Mouse (Mus musculus) liver, postnatal 0 days (tissue): Measurements from ENCODE around the gene Dock4. TPM values are rescaled to one million over a fixed set of nuclear protein-coding genes. Genes with fewer than 3 reads are reported as not detected.

Experiments
- ATAC-seq: fragments of 200-750 bp; cut with Nextera tagmentation; 2 replicates; pipeline ENCODE4 v1.8.0; 2017; ENCODE audit warnings: mild to moderate bottlenecking, moderate library complexity
- DNase-seq: peaks from one replicate; pipeline ENCODE4 v3.0.0-alpha.2; 2016
- H3K27ac ChIP-seq: fragments of 300-500 bp; sonication (generic); 2 replicates; pipeline ENCODE4 v1.5.1; 2014; ENCODE audit warnings: antibody characterized with exemption, moderate library complexity, mild to moderate bottlenecking, low read depth
- H3K27me3 ChIP-seq: fragments of 300-500 bp; sonication (generic); 2 replicates; pipeline ENCODE4 v1.6.1; 2014; ENCODE audit warnings: low read length, control low read depth, mixed read lengths; ENCODE audit not compliant: insufficient read depth
- H3K36me3 ChIP-seq: fragments of 300-500 bp; sonication (generic); replicated peaks from 2 replicates; pipeline ENCODE4 v1.6.1; 2014; ENCODE audit warnings: mild to moderate bottlenecking, control low read depth, low read length, moderate library complexity, mixed read lengths; ENCODE audit not compliant: insufficient read depth
- H3K4me1 ChIP-seq: fragments of 300-500 bp; sonication (generic); 2 replicates; pipeline ENCODE4 v1.6.1; 2014; ENCODE audit warnings: antibody characterized with exemption, mild to moderate bottlenecking, control low read depth; ENCODE audit not compliant: insufficient read depth
- H3K4me2 ChIP-seq: fragments of 300-500 bp; sonication (generic); 2 replicates; pipeline ENCODE4 v1.6.1; 2014; ENCODE audit warnings: low read depth, mild to moderate bottlenecking, low read length, moderate library complexity, mixed read lengths
- H3K4me3 ChIP-seq: fragments of 300-500 bp; sonication (generic); 2 replicates; pipeline ENCODE4 v1.5.1; 2014; ENCODE audit warnings: low read depth, low read length
- H3K9ac ChIP-seq: fragments of 300-500 bp; sonication (generic); replicated peaks from 2 replicates; pipeline ENCODE4 v1.6.1; 2014; ENCODE audit warnings: mild to moderate bottlenecking, moderate library complexity
- H3K9me3 ChIP-seq: fragments of 300-500 bp; sonication (generic); 2 replicates; pipeline ENCODE4 v1.6.1; 2016; ENCODE audit warnings: mild to moderate bottlenecking, control low read depth, low read length, mixed read lengths
- CTCF ChIP-seq: sonication (generic); IDR thresholded peaks from 2 replicates; pipeline ENCODE4 v1.5.1; 2016; ENCODE audit warnings: antibody characterized with exemption, low read depth
- EP300 ChIP-seq: IDR thresholded peaks from 2 replicates; pipeline ENCODE4 v1.6.1; 2016; ENCODE audit warnings: antibody characterized with exemption, low read depth, mild to moderate bottlenecking
- WGBS: fragments of 180-500 bp; shearing (Covaris S2); extraction: QIAGEN DNeasy Blood & Tissue Kit; methylation state at CpG from one replicate; pipeline ENCODE4 v1.1.7; 2014; ENCODE audit not compliant: insufficient replicate concordance; 5-methylcytosine and 5-hydroxymethylcytosine counted together
- polyA plus RNA-seq: library from polyadenylated mRNA; unstranded; fragments of >200 nt; fragmentation: Nextera tagmentation; extraction: Ambion mirVana; gene quantifications from 2 replicates; pipeline ENCODE4 v1.2.1, GENCODE M21; 2015

The Dock4 gene
- polyA plus RNA-seq, 1 experiment from 2014 or later: 1.3 TPM

DNA sequence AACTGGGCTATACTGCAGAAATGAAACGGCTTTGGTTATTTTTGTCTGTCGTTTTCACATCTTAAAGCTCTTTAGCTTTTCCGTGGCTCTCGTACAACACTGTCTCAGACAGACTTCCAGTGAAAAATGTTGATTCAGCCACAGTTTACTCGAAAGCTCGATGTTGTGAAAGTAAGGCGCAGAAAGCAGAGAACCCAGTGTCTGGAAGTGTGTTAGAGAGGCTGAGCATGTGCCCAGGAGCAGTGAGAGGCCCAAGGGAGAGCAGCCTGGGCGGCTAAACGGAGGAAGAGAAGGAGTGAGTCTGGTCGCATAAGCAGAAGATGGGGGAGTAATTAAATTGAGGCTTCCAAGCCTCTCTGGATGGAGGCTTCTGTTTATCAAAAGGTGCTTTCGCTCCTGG lies 50.6 kb downstream of the Dock4 start:
- Histone ChIP-seq H3K9ac (no peak overlapping the region), H3K4me1 (peaks cover 3% of the 10 kb centered on the region), H3K27me3 (no peaks in the 10 kb centered on the region), H3K9me3 (no peaks in the 10 kb centered on the region), H3K36me3 (no peaks in the 10 kb centered on the region), H3K4me2 (no peak overlapping the region), H3K4me3 (no peak overlapping the region), H3K27ac (no peak overlapping the region)
- ATAC-seq (no peak), DNase-seq (no peak)
- TF ChIP-seq EP300: no peak
- TF ChIP-seq CTCF: no peak
- 67% methylated on average over 11 of the region's 11 CpGs for WGBS

DNA sequence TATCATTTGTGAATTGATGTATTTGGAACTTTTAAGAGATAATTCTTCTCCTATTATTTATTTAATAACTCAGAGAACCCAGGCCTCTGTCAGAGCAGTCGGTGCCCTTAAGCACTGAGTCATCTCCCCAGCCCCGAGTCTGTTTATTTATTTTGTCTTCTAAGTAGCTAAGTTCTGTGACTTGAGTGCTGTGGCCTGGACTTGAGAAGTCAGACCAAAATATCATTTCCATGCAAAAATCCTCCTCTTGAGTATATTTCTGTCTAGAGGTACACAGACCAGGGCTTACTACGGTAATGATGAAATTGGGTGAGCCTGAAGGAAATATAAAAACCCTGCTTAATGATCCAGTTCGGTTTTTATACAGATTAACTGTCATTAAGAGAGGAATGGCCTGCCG lies 52.1 kb downstream of the Dock4 start:
- no peak for TF ChIP-seq CTCF
- no peak for TF ChIP-seq EP300
- H3K4me2 ChIP-seq: no peak overlapping the region
- no peaks in the 10 kb centered on the region for H3K36me3 ChIP-seq
- no peaks in the 10 kb centered on the region for H3K9me3 ChIP-seq
- no peak overlapping the region for H3K4me3 ChIP-seq
- ATAC-seq: no peak
- WGBS: 69% methylated on average over 5 of the region's 5 CpGs
- H3K27ac ChIP-seq: no peak overlapping the region
- H3K27me3 ChIP-seq: no peaks in the 10 kb centered on the region
- no peak overlapping the region for H3K9ac ChIP-seq
- peaks cover 3% of the 10 kb centered on the region for H3K4me1 ChIP-seq
- no peak for DNase-seq

DNA sequence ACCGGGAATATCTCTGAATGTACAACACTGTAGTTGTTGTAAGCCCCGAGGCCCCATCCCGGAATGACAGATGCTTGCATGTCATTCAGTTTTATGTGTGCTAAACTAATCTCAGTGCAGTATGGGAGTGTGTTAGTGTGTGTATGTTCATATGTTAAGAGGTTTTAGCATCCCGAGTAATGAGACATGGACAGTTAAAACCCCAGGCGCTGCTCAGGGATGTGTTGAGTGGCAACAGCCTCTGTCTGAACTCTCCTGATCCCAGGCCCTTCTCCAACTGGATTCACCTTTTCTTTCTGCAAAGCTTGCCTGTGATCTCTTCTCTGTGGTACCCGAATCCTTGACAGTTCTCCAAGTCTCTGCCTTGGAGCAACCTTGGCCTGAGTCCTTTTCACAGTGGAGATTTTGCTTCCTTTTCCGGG lies 52.5 kb downstream of the Dock4 start:
- Histone ChIP-seq H3K27ac (no peak overlapping the region), H3K27me3 (no peaks in the 10 kb centered on the region), H3K4me3 (no peak overlapping the region), H3K36me3 (no peaks in the 10 kb centered on the region), H3K9ac (no peak overlapping the region), H3K4me2 (no peak overlapping the region), H3K4me1 (peaks cover 3% of the 10 kb centered on the region), H3K9me3 (no peaks in the 10 kb centered on the region)
- 70% methylated on average over 7 of the region's 7 CpGs for WGBS
- DNase-seq (no peak), ATAC-seq (no peak)
- no peak for TF ChIP-seq CTCF
- no peak for TF ChIP-seq EP300

DNA sequence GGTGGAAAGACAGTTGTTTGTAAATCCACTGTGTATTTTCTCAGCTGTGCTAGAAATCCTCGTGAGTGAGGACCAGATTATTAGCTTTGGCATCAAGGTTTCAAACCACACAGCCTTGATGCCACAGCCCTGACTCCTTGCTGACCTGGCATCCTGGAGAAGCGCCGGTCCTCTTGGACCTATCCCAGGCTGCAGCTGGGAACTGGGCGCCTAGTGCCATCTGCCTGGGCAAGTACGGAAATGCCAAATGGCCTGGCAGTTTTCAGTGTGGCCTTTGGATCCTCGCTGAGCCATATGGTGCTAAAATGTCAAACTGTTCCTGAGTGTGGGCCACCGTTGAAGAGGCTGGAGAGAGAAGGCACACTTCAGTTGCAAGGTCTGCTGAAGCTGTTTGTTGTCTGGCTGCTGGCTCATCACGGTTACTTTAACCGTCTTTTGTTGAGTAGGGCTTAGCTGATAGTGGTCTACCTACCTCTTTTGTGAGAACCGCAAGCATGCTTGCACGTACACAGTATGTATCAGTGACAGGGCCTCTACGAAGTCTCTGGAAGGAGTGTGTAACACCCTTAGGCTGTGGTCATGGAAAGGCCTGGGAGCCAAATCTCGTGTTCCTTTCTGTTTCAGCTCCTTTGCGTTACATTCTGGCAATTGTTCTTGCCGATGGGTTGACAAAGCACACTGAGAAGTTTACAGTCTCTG lies 53.3 kb downstream of the Dock4 start:
- no peak overlapping the region for H3K27ac ChIP-seq
- TF ChIP-seq CTCF: no peak
- TF ChIP-seq EP300: no peak
- ATAC-seq (no peak), DNase-seq (no peak)
- peaks cover 3% of the 10 kb centered on the region for H3K4me1 ChIP-seq
- H3K9me3 ChIP-seq: no peaks in the 10 kb centered on the region
- WGBS: 76% methylated on average over 15 of the region's 15 CpGs
- no peaks in the 10 kb centered on the region for H3K36me3 ChIP-seq
- H3K4me2 ChIP-seq: no peak overlapping the region
- H3K9ac ChIP-seq: no peak overlapping the region
- no peak overlapping the region for H3K4me3 ChIP-seq
- no peaks in the 10 kb centered on the region for H3K27me3 ChIP-seq

DNA sequence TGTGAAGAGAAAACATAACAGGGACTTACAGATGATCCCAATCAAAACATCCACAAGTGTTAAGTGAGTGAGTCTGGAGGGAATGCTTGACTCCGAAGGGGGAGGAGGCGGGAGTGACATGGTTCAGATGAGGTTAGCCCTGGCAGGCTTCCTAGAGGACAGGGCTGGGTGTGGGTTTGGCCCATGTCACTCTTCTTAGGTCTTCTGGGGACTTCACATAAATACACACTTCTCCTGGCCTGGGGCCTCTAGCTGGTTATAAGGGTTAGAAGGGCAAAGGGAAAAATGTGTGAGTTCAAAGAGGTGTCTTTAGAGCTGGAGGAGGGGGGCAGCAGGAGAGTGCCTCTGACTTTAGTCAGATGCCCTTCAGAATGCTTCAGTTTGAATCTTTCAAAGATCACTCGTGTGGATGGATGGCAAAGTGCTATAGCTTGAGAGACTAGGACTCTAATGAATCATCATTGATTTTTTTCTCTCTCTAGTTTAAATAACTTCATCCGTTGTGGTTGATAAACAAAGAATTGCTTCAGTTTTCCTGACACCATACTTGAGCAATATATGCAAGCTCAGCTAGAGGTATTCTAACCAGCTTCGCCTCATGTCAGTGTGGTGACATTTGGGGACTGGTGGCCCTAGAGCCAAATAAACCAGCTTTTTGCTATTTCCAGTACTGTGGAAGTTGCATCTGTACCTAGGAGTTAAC lies 54.0 kb downstream of the Dock4 start:
- no peak overlapping the region for H3K27ac ChIP-seq
- H3K4me3 ChIP-seq: no peak overlapping the region
- no peaks in the 10 kb centered on the region for H3K36me3 ChIP-seq
- H3K4me2 ChIP-seq: no peak overlapping the region
- no peak overlapping the region for H3K9ac ChIP-seq
- TF ChIP-seq CTCF (no peak), EP300 (no peak; the same call in 1 of the 2 replicates)
- H3K4me1 ChIP-seq: peaks cover 3% of the 10 kb centered on the region
- ATAC-seq (peak; percentile 84), DNase-seq (no peak)
- H3K27me3 ChIP-seq: no peaks in the 10 kb centered on the region
- WGBS: 58% methylated on average over 5 of the region's 5 CpGs
- H3K9me3 ChIP-seq: no peaks in the 10 kb centered on the region

DNA sequence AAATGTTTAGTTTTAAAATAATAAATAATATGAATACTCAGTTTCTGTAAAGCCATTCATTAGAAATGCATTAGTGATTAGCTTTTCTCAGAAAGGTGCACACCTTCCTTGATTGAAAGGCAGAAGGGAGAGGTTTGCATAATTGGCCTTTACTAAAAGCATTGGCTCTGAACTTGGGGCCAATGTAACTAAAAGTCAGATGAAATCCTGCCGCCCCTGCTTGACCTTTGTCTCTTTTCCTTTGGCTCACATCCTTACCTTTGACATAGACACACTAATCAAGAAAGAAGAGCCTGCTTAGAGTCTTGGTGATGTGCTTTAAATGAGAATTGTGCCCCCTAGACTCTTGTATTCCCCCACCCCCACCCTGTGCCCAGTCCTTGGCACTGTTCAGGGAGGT lies 55.4 kb downstream of the Dock4 start:
- H3K4me3 ChIP-seq: no peak overlapping the region
- H3K9ac ChIP-seq: no peak overlapping the region
- 50% methylated on average over 1 of the region's 1 CpGs for WGBS
- no peaks in the 10 kb centered on the region for H3K9me3 ChIP-seq
- peaks cover 3% of the 10 kb centered on the region for H3K4me1 ChIP-seq
- H3K4me2 ChIP-seq: no peak overlapping the region
- DNase-seq (no peak), ATAC-seq (no peak)
- H3K36me3 ChIP-seq: no peaks in the 10 kb centered on the region
- TF ChIP-seq CTCF (no peak), EP300 (no peak)
- no peaks in the 10 kb centered on the region for H3K27me3 ChIP-seq
- H3K27ac ChIP-seq: no peak overlapping the region

DNA sequence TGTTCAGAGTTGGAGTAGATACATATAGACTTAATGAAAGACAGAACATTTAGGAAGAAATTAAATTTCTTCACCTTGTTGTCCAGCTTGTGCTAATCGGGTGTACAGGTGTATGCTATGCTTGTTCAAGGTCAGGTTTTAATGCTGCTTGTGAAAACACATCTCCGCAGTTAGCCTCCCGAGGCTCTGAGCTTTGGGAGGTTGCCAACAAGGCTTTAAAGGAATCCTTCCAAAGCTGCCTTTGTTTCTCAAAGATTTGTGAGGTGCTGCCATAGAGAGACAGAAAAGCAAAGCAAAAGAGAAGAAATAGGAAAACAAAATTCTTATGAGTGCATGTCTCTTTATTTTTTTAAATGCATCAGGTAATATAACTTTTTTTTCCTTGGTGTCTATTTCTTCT lies 57.8 kb downstream of the Dock4 start:
- TF ChIP-seq CTCF: no peak
- Histone ChIP-seq H3K27me3 (no peaks in the 10 kb centered on the region), H3K9ac (no peak overlapping the region), H3K4me2 (no peak overlapping the region), H3K4me3 (no peak overlapping the region), H3K27ac (no peak overlapping the region), H3K9me3 (no peaks in the 10 kb centered on the region), H3K36me3 (no peaks in the 10 kb centered on the region), H3K4me1 (peaks cover 3% of the 10 kb centered on the region)
- ATAC-seq: no peak
- 70% methylated on average over 3 of the region's 3 CpGs for WGBS
- no peak for DNase-seq
